Mouse (Mus musculus) liver, embryonic 11.5 days (tissue): ENCODE measurements around the gene Tmem38a. TPM values are rescaled to one million over a fixed set of nuclear protein-coding genes. Genes with fewer than 3 reads are reported as not detected.
A peak's percentile ranks its signal among the peaks of the same experiment; 100 is the strongest.

Experiments
- ATAC-seq: fragments of 200-750 bp; cut with Nextera tagmentation; replicated peaks from 2 replicates; pipeline ENCODE4 v1.8.0; 2017; ENCODE audit warnings: moderate number of reproducible peaks, mild to moderate bottlenecking, moderate TSS enrichment, moderate library complexity; ENCODE audit not compliant: low FRiP score
- DNase-seq: peaks from one replicate; pipeline ENCODE4 v3.0.0-alpha.2; 2017; ENCODE audit warnings: low spot score
- H3K27ac ChIP-seq: fragments of 300-500 bp; sonication (generic); 2 replicates; pipeline ENCODE4 v1.5.1; 2014; ENCODE audit warnings: mild to moderate bottlenecking, low read depth, low read length, control low read depth
- H3K27me3 ChIP-seq: fragments of 300-500 bp; sonication (generic); replicated peaks from 2 replicates; pipeline ENCODE4 v1.6.1; 2014; ENCODE audit warnings: low read length, mixed read lengths; ENCODE audit not compliant: control insufficient read depth, insufficient read depth
- H3K36me3 ChIP-seq: fragments of 300-500 bp; sonication (generic); 2 replicates; pipeline ENCODE4 v1.6.1; 2014; ENCODE audit warnings: mild to moderate bottlenecking, low read length, moderate library complexity, mixed read lengths; ENCODE audit not compliant: control insufficient read depth, insufficient read depth
- H3K4me1 ChIP-seq: fragments of 300-500 bp; sonication (generic); replicated peaks from 2 replicates; pipeline ENCODE4 v1.6.1; 2014; ENCODE audit warnings: low read length, mixed read lengths; ENCODE audit not compliant: control insufficient read depth, insufficient read depth
- H3K4me2 ChIP-seq: fragments of 300-500 bp; sonication (generic); 2 replicates; pipeline ENCODE4 v1.6.1; 2014; ENCODE audit warnings: mild to moderate bottlenecking, control low read depth, moderate library complexity
- H3K4me3 ChIP-seq: fragments of 300-500 bp; sonication (generic); 2 replicates; pipeline ENCODE4 v1.5.1; 2014; ENCODE audit warnings: low read depth, low read length, control low read depth
- H3K9ac ChIP-seq: fragments of 300-500 bp; sonication (generic); 2 replicates; pipeline ENCODE4 v1.6.1; 2014; ENCODE audit warnings: low read depth, low read length, control low read depth
- H3K9me3 ChIP-seq: fragments of 300-500 bp; sonication (generic); 2 replicates; pipeline ENCODE4 v1.6.1; 2016; ENCODE audit warnings: low read length, inconsistent platforms, mixed read lengths; ENCODE audit not compliant: control insufficient read depth
- WGBS: fragments of 180-500 bp; shearing (Covaris S2); extraction: QIAGEN DNeasy Blood & Tissue Kit; methylation state at CpG from one replicate; pipeline ENCODE4 v1.1.7; 2014; 5-methylcytosine and 5-hydroxymethylcytosine counted together
- polyA plus RNA-seq: library from polyadenylated mRNA; unstranded; fragments of >200 nt; fragmentation: Nextera tagmentation; extraction: Ambion mirVana; gene quantifications from 2 replicates; pipeline ENCODE4 v1.2.1, GENCODE M21; 2014

The Tmem38a gene
- 4.4 and 4.6 TPM in 2 replicates for polyA plus RNA-seq

- H3K4me2 ChIP-seq = peak within 1 kb of the TSS; percentile 100
- H3K27me3 ChIP-seq = no peaks in the 10 kb centered on the region
- H3K27ac ChIP-seq = peak within 1 kb of the TSS; percentile 86
- H3K4me1 ChIP-seq = peaks cover 18% of the 10 kb centered on the region
- H3K9ac ChIP-seq = peak within 1 kb of the TSS; percentile 69
- peaks cover 16% of the 10 kb centered on the region for H3K36me3 ChIP-seq
- DNase-seq (peak; percentile 75), ATAC-seq (0 out of 2 replicates have a peak, but pooled peaks have one; percentile 16)
- H3K9me3 ChIP-seq = no peaks in the 10 kb centered on the region
- under 1% methylated on average over 44 of the region's 45 CpGs for WGBS
- peak within 1 kb of the TSS; percentile 74 for H3K4me3 ChIP-seq
Observed at GRCm38 (mm10) chr8:72571611-72572473, at the start of gene Tmem38a. Gene Tmem38a (plus strand): TSS chr8:72572055.

- WGBS = 86% methylated on average over 1 of the region's 1 CpGs
- Histone ChIP-seq H3K9me3 (no peaks in the 10 kb centered on the region), H3K9ac (no peak overlapping the region), H3K27ac (no peak overlapping the region), H3K4me3 (no peak overlapping the region), H3K4me1 (no peaks in the 10 kb centered on the region), H3K4me2 (no peak overlapping the region), H3K36me3 (peaks cover under 1% of the 10 kb centered on the region; the same call in 1 of the 2 replicates), H3K27me3 (no peaks in the 10 kb centered on the region)
- no peak for DNase-seq
- ATAC-seq = no peak
Observed at GRCm38 (mm10) chr8:72532103-72532502, 39.8 kb upstream of the Tmem38a start.

GRCm38 (mm10) chr8:72534888-72535287, 37.0 kb upstream of the Tmem38a start:
- no peak overlapping the region for H3K4me3 ChIP-seq
- no peak overlapping the region for H3K27ac ChIP-seq
- H3K27me3 ChIP-seq = no peaks in the 10 kb centered on the region
- no peaks in the 10 kb centered on the region for H3K9me3 ChIP-seq
- H3K36me3 ChIP-seq = no peaks in the 10 kb centered on the region; the same call in 1 of the 2 replicates
- ATAC-seq = no peak
- H3K4me1 ChIP-seq = 0 out of 2 replicates have a peak, but pooled peaks cover 2% of the 10 kb centered on the region
- WGBS = 88% methylated on average over 3 of the region's 3 CpGs
- H3K4me2 ChIP-seq = no peak overlapping the region
- no peak for DNase-seq
- H3K9ac ChIP-seq = no peak overlapping the region

GRCm38 (mm10) chr8:72539234-72539633, 32.6 kb upstream of the Tmem38a start:
- H3K9me3 ChIP-seq = no peaks in the 10 kb centered on the region
- no peak overlapping the region for H3K4me2 ChIP-seq
- DNase-seq (no peak), ATAC-seq (no peak)
- H3K9ac ChIP-seq = no peak overlapping the region
- H3K4me3 ChIP-seq = no peak overlapping the region
- no peaks in the 10 kb centered on the region for H3K27me3 ChIP-seq
- H3K36me3 ChIP-seq = peaks cover 6% of the 10 kb centered on the region; the same call in 1 of the 2 replicates
- H3K27ac ChIP-seq = no peak overlapping the region
- H3K4me1 ChIP-seq = peaks cover 7% of the 10 kb centered on the region; the same call in 1 of the 2 replicates

GRCm38 (mm10) chr8:72547122-72547801, 24.6 kb upstream of the Tmem38a start:
- DNase-seq = no peak
- H3K9ac ChIP-seq = peak overlapping the region; percentile 93
- peak overlapping the region; percentile 77 for H3K27ac ChIP-seq
- peak overlapping the region; percentile 89 for H3K4me2 ChIP-seq
- H3K27me3 ChIP-seq = no peaks in the 10 kb centered on the region
- peaks cover 26% of the 10 kb centered on the region for H3K4me1 ChIP-seq
- peak overlapping the region; percentile 90 for H3K4me3 ChIP-seq
- no peaks in the 10 kb centered on the region for H3K9me3 ChIP-seq
- peaks cover 10% of the 10 kb centered on the region for H3K36me3 ChIP-seq
- ATAC-seq = no peak; the same call in 1 of the 2 replicates
- 2% methylated on average over 27 of the region's 27 CpGs for WGBS

GRCm38 (mm10) chr8:72547802-72548643, 23.8 kb upstream of the Tmem38a start, which contains the start of gene Med26:
Gene Med26 (minus strand): TSS chr8:72548270.
- Histone ChIP-seq H3K27ac (peak within 1 kb of the TSS; percentile 90), H3K9me3 (no peaks in the 10 kb centered on the region), H3K9ac (peak within 1 kb of the TSS; percentile 93), H3K4me3 (peak within 1 kb of the TSS; percentile 90), H3K4me1 (peaks cover 21% of the 10 kb centered on the region), H3K36me3 (peaks cover 10% of the 10 kb centered on the region), H3K27me3 (no peaks in the 10 kb centered on the region), H3K4me2 (peak within 1 kb of the TSS; percentile 89)
- peak; percentile 96 for ATAC-seq
- peak; percentile 97 for DNase-seq
- WGBS = under 1% methylated on average over 91 of the region's 92 CpGs

- peak overlapping the region; percentile 81 for H3K9ac ChIP-seq
- H3K27me3 ChIP-seq = no peaks in the 10 kb centered on the region
- WGBS = under 1% methylated on average over 45 of the region's 45 CpGs
- peak overlapping the region; percentile 90 for H3K27ac ChIP-seq
- H3K4me2 ChIP-seq = peak overlapping the region; percentile 89
- DNase-seq (no peak), ATAC-seq (peak; percentile 52)
- H3K4me1 ChIP-seq = peaks cover 21% of the 10 kb centered on the region
- no peaks in the 10 kb centered on the region for H3K9me3 ChIP-seq
- H3K36me3 ChIP-seq = peaks cover 4% of the 10 kb centered on the region
- peak overlapping the region; percentile 90 for H3K4me3 ChIP-seq
Observed at GRCm38 (mm10) chr8:72548644-72549313, 23.1 kb upstream of the Tmem38a start.
